Mouse (Mus musculus) erythroid progenitor cell, adult 5-6 weeks (primary cell): ENCODE measurements around the gene Magi2. TPM values are rescaled to one million over a fixed set of nuclear protein-coding genes. Genes with fewer than 3 reads are reported as not detected.

Source experiments
- ATAC-seq: replicated peaks from 2 replicates; pipeline ENCODE4 v1.8.0; 2016; ENCODE audit warnings: moderate number of reproducible peaks, mild to moderate bottlenecking, moderate TSS enrichment, inconsistent platforms; ENCODE audit not compliant: poor library complexity, low FRiP score, severe bottlenecking
- total RNA-seq, 2 experiments: library from RNA; stranded (forward) in 1 of 2; stranded (reverse) in 1 of 2; fragments of 150-400 nt in 1 of 2; fragments of 186-747, 209-891 nt in 1 of 2; gene quantifications; 2 replicates each; pipeline versions ENCODE4 v1.2.3 to v1.2.4; 2015 to 2017; ENCODE audit warnings: low replicate concordance in 2 of 2

Magi2 gene
- total RNA-seq, 2 experiments from 2014 or later = not detected

DNA sequence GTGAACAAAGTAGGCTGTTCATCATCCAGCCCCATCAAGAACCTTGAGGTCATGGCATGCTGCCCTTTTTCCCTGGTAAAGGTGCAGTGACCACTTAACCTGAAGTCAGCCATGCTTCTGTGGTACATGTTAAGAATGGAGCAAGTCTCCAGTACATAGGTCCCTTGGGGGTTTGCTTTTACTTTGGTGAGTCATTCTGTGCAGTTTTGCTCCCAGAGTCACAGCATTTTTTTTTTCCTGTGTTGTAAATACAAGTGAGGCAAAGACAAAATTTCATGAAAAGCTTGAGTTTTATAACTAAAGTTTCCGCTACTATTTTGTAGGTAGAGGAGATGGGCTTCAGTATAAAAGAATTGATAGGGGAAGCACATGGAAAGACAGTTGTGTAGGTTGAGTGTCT lies 828.2 kb downstream of the Magi2 start:
- no peak for ATAC-seq

DNA sequence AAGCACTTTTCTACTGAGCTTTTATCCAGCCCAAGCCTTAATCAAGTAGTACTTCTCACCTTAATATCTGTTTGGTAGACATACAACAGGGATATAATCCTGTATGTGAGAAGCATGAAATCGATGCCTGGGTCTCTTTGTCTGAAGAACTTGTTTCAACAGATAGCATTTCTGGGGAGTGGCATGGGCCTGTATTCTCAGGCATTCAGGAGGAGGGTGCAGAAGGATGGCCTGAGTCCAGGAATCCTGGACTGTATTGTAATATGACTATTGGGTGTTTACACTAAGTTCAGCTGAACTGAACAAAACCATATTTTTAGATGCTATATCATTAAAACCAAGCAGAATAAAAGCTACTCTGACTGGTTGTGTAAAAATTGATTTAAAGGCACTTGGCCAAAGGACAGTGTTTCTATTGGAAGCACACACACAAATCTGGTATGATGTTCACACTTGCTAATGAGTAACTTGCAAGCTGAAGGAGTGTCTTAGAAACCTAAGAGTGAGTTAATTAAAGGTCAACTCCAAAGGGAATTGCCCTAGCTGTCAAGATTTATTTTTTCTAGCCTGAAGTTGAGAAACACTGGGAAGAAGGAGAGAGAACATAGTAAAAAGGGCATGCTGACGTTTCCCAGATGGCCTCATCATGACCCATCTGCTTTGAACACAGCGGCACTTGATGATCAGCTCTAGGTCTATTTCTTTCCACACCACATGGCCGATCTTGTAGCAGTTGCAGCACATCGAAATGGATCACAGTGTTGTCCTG lies 829.4 kb downstream of the Magi2 start:
- no peak for ATAC-seq

DNA sequence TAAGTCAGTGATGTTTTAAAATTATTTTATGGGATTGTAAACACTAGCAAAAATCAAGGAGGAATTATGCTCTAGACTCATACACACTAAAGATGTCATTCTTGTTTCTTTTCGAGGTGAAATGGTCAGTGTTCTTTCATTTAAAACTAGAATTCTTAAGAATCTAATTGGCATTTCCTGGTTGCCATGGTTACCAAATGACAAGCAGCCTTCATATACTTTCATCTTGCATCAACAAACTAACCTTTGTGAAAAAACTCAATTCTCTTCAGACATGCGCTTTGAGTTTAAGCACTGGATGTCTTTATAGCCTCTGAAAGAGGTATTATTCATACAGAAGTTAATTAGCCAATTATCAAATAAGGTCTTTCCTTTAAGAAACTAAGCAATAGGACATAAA lies 830.0 kb downstream of the Magi2 start:
- ATAC-seq = no peak

DNA sequence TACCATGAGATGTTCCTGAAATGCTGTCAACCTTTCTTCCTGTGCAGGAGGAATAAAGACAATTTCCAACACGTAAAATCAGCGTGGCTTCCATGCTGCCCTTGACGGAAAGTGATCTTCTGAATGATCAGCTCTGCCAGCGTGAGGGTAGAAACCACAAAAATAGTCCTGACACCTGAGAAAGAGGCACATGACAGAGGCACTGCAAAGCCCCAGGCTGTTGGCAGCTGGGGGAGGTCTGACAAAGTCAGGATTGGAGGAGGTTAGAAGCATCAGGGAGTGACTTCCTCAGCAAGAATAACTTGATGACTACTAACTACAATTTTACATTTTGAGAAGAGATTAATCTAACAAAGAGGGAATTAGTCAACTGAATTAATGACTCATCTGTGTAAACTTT lies 835.2 kb downstream of the Magi2 start:
- no peak for ATAC-seq

DNA sequence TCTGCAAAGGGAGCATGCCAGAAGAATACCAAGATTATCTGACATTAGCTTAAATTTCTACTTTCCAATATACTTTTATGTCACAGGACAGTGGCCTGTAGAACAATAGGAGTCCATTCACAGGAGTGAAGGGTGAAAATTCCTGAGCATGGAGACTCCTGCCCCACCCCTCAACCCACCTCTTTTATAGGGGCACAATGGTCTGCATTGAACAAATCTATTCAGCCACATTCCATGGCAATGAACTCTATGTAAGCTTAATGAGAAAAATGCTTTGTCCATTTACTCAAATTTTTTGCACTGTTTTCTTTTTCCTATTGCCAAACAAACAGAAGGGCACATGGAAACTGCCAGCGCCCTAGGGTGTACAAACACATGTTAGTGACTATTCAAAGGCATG lies 838.2 kb downstream of the Magi2 start:
- no peak for ATAC-seq

DNA sequence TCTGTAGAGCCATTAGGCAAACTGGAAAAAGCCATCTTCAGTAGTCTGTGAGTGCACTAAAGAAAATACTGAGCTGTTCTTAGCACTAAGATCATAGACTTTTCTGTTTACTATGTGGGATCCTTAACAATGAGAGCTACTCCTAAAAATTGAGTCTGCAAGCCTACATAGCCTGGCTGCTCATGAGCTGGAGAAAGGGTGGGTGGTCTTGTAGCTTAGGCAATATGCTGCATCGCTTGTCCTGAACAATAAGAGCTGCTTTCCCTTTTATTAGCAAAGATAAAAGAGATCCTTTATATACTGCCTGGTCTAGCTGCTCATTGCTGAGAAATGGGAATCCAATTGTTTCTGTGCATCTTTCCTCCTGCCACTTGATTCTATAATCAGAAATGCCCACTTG lies 841.7 kb downstream of the Magi2 start:
- no peak for ATAC-seq

DNA sequence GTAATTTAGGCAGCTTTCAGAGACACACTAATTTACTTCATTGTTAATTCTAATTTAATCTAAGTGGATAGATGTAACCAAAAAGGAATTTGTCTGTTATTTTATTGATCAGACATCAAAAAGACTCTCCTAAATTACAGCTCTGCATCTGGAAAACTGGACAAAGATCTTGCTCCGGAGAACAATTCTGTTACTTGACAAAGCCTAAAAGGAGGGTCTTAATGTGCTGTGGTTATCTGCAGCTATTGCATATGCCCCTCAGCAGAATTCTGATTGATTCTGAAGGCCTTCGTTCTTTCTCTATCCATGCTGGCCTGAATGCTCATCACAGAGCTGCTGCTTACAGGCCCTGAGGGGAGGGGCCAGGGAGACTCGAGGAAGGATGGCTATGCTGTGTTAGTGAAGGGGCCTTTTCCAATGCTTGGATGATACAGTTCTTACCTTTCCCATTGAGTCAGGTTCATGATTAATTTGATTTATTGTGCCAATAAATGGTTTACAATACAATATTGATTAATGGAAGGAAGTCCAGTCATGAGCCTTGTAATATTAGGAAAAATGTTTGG lies 842.2 kb downstream of the Magi2 start:
- ATAC-seq = no peak

DNA sequence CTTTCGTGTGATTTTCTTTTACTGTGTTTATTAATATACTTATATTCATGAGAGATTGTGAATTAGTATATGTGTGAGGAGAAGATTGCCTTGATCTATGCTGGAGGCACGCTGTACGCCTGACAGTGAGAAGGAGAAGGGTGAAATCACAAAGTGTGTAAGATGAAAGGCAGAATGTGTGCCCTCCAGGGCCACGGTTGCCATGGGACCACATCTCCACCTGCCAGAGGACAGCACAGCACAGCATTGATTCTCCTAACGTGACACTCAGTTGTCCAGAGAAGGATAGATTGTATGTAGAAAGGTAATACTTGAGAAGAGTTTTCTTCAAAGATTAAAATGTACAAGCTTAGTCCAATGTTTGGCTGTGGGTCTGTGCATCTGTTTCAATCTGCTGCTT lies 847.3 kb downstream of the Magi2 start:
- ATAC-seq = no peak

DNA sequence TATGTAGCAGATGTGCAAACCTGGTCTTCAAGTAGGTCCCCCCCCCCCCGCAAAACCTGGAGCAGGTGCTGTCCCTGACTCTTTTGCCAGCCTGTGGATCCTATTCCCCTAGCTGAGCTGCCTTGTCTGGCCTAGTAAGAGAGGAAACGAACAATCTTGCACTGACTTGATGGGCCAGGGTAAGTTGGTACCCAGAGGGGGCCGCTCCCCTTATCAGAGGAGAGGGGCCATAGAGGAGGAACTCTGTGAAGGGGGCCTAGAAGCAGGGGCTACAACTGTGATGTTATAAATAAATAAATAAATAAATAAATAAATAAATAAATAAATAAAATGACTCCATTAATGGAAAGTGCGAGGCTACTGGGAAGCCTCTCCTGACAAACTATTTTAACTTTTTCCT lies 848.0 kb downstream of the Magi2 start:
- no peak for ATAC-seq

DNA sequence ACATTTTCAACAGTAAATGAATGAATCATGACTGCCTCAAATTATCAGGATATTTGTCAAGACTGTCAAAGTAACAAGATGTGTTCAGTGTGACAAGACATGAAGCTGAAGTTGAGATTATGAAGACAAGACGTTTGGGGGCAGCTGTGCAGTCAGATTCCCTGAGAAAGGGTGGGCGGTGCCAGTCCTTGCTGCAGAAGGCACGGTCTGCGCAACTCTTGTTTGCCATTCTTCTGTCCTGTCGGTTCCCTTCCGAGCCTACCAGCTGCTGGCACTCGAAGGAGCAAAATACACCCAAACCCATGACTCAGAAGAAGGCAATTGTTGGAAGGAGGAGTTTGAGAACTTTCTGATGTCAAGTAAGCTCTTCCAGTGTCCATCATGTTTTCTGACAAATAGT lies 852.1 kb downstream of the Magi2 start:
- ATAC-seq = no peak

DNA sequence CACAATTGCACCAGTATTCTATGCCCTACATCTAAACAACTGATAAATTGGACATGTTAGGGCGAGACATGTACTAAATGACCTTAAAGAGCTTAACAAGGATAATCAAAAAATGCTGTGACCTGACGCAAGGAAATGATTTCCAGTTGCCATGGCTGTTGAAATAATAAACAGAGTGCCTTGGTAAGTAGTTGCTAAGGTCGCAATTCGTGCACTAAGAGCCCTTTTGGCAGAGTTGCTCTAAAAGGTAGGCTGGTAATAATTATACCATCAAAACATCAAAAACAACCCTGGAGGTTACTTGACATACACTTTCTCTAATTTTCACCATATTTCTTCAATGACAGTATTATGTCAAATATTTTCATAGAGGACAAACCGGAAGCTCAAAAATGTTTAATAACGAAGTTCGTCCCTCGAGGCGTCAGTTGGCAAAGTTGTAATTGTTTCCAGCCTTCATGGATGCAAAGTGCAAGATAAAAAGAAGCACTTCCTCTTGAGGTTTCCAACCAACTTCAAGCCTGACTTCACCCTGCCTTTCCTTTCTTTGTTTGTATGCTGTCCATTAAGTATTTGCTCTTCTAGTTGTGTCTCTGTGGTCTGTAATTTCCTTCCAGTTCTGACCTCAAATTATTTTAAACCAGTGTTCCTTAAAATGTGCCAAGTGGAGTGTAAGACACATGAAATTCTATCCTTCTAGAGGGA lies 853.9 kb downstream of the Magi2 start:
- ATAC-seq = no peak

DNA sequence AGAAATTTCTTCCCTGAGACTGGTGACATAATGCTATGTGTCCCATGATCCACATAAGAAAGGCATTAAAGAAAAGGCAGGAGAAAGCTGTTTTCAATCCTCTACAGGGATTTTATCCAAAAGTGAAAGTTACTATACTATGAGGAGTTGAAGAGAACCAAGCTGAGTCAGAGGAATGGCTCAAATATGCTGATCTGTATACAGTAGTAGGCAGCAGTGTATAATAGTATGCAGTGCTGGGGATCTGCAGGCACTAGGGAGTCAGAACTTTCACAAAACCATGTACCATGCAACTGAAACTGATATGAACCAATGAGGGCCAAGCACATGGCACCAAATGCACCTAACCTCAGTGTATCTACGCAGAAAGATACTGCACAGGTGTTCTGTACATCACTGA lies 855.5 kb downstream of the Magi2 start:
- no peak for ATAC-seq

DNA sequence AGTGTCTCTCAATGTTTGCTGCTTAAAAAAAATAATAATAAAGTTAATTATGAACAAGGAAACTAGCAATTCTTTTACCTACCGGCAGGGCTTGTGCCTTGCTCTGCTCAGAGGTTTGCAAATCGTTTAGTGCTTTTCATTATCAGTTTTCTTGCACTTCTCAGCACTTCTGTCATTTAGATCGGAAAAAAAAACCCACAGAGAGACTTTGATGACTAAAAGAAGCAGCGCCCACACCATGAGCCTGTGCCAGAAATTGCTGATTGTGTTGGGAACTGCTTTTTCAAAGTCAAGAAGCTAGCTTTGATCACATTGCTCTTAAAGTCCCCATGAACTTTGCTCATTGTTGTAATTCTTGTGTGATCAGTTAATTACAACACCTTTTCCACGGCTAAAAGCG lies 860.2 kb downstream of the Magi2 start:
- no peak for ATAC-seq

DNA sequence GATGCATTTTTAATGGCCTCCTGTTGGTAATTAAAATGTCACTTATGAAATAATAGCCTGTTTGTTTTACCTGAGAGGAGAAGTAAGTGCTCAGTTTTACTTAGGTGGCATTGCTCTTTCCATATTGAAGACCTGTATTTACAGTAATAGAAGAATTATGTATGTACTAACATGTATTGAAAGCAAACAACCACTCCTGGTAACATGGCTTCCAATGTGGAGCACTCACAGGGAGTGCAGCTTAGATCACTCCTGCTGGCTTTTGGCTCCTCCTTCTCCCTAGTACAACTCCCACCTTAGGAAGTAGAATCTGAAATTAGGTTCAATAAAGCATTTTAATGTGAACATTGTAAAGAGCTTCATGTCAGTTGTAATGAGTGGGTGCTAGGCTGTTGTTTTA lies 877.0 kb downstream of the Magi2 start:
- no peak for ATAC-seq

DNA sequence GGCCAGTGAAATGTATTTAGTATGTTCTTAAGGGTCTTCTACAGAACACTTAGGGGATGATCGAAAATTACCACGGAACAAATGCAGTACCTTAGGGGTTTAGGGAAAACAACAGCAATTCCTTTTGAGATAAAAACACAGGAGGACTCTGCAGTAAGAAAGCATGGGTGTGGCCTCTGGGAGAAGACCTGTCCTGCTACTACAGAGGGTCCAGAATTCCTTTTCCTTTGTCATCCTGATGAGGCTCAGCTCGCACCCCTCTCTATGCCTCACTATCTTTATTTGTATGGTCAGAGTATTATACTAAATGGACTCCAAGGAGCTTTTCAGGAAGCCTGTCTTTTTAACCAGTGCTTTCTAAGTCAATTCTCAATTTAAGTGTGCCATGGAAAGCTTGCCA lies 877.7 kb downstream of the Magi2 start:
- no peak for ATAC-seq

DNA sequence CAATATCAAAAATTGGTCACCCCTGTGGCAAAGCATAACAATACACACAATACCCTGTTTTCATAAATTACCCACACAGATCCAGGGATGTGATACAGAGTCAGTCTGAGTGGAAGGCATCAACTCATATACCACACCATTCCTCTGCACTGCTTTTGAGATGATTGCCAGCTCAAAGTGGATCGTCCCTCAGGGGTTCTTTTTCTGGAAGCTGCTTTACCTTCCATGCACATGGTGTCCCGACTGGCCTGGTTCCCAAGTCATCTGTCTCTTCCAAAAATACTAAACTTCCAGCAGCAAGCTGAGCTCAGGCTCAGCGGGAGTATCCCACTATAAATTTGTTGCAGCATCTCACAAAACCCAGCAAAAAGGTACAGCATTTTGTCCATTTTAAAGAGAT lies 882.7 kb downstream of the Magi2 start:
- no peak for ATAC-seq

DNA sequence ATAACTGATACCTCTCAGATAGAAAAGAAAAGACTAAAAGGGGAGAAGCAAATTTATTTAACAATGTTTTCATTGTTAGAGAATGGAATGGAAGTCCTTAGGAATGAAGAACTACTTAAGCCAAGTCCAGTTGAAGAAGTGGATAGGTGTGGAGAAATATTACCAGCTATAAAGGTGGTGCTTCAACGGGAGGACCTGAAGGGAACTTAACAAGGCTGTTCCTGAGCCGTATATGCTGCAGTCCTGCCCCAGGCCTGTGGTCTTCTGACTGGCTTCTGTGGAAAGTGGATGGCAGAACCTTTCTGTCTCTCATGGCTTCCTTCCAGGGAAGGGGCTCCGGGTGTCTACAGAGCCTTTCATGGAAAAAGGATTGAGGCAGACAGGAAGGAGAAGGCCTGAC lies 890.3 kb downstream of the Magi2 start:
- ATAC-seq = no peak

DNA sequence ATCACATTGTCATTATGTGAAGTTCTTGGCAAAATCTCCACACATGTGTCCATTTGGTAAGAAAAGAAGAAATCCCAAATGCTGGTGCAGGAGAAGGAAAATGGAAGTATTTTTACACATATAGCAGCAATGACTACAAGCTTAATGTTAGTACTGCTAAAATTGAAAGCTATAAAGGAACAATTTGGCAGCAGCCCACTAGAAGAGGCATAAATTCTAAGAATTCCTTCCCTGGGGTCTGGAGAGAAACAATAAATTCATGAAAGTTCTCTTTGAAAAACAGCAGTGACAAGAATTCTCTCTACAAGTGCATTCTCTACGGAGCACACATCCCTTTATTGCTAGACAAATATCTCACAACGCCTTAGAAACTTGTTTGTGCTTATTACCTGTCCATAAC lies 913.4 kb downstream of the Magi2 start:
- no peak for ATAC-seq

DNA sequence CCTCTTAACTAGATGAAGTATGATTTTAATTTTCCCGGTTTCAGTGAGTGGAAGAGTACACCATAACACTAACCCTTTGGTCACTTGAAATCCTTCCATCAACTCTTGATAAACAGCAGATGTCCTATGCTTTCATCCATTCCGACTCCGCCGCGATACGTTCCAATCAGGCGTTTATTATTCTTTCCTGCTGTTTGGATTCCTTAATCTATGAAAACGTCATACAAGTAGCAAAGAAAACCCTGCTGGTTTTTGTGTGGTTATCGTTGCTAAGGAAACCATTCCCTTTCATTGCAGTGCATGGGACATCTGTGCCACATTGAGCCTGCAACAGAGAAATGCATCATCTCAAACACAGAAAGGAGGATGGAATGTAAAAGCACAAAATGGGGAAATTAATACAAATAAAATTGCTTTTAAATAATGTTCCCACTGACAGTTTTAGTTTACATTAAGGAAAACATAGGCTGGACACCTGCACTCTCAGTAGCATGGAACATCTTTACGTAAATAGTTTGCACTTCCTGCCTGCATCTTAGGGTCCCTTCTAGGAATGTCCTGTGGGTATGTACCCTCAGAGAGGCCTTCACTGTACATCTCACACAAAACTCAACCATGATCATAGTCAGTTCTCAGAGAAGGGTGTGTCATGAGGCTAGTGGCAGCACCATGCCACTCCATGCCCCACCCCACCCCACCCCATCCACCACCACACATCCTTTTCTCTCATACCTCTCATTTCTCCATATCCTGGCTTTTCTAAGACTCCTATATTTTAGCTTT lies 914.0 kb downstream of the Magi2 start:
- ATAC-seq = no peak

DNA sequence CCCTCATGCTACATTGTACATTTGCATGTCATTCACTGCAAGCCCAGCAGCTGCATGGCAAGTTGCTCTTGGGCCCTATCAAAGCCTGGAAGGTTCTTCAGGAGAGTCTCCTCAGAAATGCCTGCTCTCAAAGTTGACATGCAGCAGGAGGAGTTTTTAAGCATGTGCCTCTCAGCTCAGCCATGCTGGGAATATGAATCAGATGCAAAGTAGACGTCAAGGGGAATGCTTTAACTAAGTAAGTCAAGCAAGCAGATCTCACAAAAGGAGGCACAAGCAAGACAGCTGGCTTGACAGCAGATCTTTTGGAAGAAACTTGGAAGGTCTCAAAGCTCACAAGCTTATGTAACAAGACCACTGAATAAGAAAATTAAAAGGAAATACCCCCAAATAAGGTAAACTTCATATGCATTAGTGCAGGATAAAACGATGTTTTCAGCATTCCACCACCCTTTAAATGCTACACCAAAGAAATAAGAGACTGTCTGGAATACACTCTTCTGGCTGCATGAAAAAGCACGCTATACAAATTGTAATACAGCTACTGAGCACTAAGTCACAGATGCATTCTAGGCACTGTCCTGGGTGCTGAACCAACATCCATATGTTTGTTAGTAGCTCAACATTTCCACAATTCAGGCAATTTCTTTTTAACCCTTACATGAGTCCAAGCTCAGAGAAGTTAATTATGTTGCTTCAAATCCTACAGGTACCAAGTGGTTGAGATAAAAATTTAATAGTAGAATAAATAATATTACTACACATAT lies 926.7 kb downstream of the Magi2 start:
- no peak for ATAC-seq
